Mouse (Mus musculus) kidney, postnatal 0 days (tissue): Measurements from ENCODE around the gene Plod2. TPM values are rescaled to one million over a fixed set of nuclear protein-coding genes. Genes with fewer than 3 reads are reported as not detected.
A peak's percentile ranks its signal among the peaks of the same experiment; 100 is the strongest.

Experiments used
- ATAC-seq: fragments of 200-750 bp; cut with Nextera tagmentation; replicated peaks from 2 replicates; pipeline ENCODE4 v1.8.0; 2017; ENCODE audit warnings: low read depth, moderate number of reproducible peaks, moderate TSS enrichment, moderate library complexity; ENCODE audit not compliant: low FRiP score
- DNase-seq: peaks from one replicate; pipeline ENCODE4 v3.0.0-alpha.2; 2016; ENCODE audit warnings: low spot score
- H3K27ac ChIP-seq: fragments of 300-500 bp; sonication (generic); 2 replicates; pipeline ENCODE4 v1.5.1; 2014; ENCODE audit warnings: mild to moderate bottlenecking
- H3K27me3 ChIP-seq: fragments of 300-500 bp; sonication (generic); 2 replicates; pipeline ENCODE4 v1.6.1; 2014; ENCODE audit warnings: low read length, mixed read lengths; ENCODE audit not compliant: insufficient read depth
- H3K36me3 ChIP-seq: fragments of 300-500 bp; sonication (generic); 2 replicates; pipeline ENCODE4 v1.6.1; 2014; ENCODE audit warnings: low read length, mixed read lengths; ENCODE audit not compliant: insufficient read depth
- H3K4me1 ChIP-seq: fragments of 300-500 bp; sonication (generic); replicated peaks from 2 replicates; pipeline ENCODE4 v1.6.1; 2014; ENCODE audit warnings: antibody characterized with exemption, low read length, mixed read lengths; ENCODE audit not compliant: insufficient read depth
- H3K4me2 ChIP-seq: fragments of 300-500 bp; sonication (generic); 2 replicates; pipeline ENCODE4 v1.6.1; 2014; ENCODE audit warnings: mild to moderate bottlenecking, low read length, moderate library complexity, mixed read lengths
- H3K4me3 ChIP-seq: fragments of 300-500 bp; sonication (generic); replicated peaks from 2 replicates; pipeline ENCODE4 v1.5.1; 2014; ENCODE audit warnings: low read depth, low read length
- H3K9ac ChIP-seq: fragments of 300-500 bp; sonication (generic); 2 replicates; pipeline ENCODE4 v1.6.1; 2014; ENCODE audit warnings: low read depth, low read length
- H3K9me3 ChIP-seq: fragments of 300-500 bp; sonication (generic); replicated peaks from 2 replicates; pipeline ENCODE4 v1.6.1; 2016; ENCODE audit warnings: low read length, inconsistent platforms, mixed read lengths
- CTCF ChIP-seq: IDR thresholded peaks from 2 replicates; pipeline ENCODE4 v1.5.1; 2016; ENCODE audit warnings: antibody characterized with exemption, low read depth, mild to moderate bottlenecking, moderate library complexity
- WGBS: fragments of 180-500 bp; shearing (Covaris S2); extraction: QIAGEN DNeasy Blood & Tissue Kit; methylation state at CpG from one replicate; pipeline ENCODE4 v1.1.7; 2014; 5-methylcytosine and 5-hydroxymethylcytosine counted together
- polyA plus RNA-seq: library from polyadenylated mRNA; unstranded; fragments of >200 nt; fragmentation: Nextera tagmentation; extraction: Ambion mirVana; gene quantifications from 2 replicates; pipeline ENCODE4 v1.2.1, GENCODE M21; 2015

Gene Plod2
- polyA plus RNA-seq, 1 experiment from 2014 or later, result 37.1 TPM

- no peak for ATAC-seq
- WGBS, result 73% methylated on average over 8 of the region's 8 CpGs
- Histone ChIP-seq H3K4me3 (no peak overlapping the region), H3K27ac (no peak overlapping the region), H3K4me2 (no peak overlapping the region), H3K27me3 (no peaks in the 10 kb centered on the region), H3K4me1 (no peaks in the 10 kb centered on the region), H3K9ac (no peak overlapping the region), H3K9me3 (no peaks in the 10 kb centered on the region), H3K36me3 (0 out of 2 replicates have a peak, but pooled peaks cover 4% of the 10 kb centered on the region)
- no peak for TF ChIP-seq CTCF
- DNase-seq, result no peak
Measured at GRCm38 (mm10) chr9:92613206-92613605, 71.2 kb downstream of the Plod2 start.

GRCm38 (mm10) chr9:92616418-92616817 lies 74.4 kb downstream of the Plod2 start:
- no peaks in the 10 kb centered on the region for H3K4me1 ChIP-seq

GRCm38 (mm10) chr9:92617376-92617775 lies 75.4 kb downstream of the Plod2 start:
- H3K27ac ChIP-seq, result no peak overlapping the region
- no peaks in the 10 kb centered on the region for H3K36me3 ChIP-seq
- H3K9ac ChIP-seq, result no peak overlapping the region
- DNase-seq (no peak), ATAC-seq (no peak)
- no peaks in the 10 kb centered on the region for H3K27me3 ChIP-seq
- no peak overlapping the region for H3K4me3 ChIP-seq
- H3K4me2 ChIP-seq, result no peak overlapping the region
- no peaks in the 10 kb centered on the region for H3K9me3 ChIP-seq
- H3K4me1 ChIP-seq, result no peaks in the 10 kb centered on the region
- no peak for TF ChIP-seq CTCF
- WGBS, result 78% methylated on average over 2 of the region's 2 CpGs

More at GRCm38 (mm10) chr9:92616418-92616817, 74.4 kb downstream of the Plod2 start:
- DNase-seq (no peak), ATAC-seq (no peak)
- Histone ChIP-seq H3K4me2 (no peak overlapping the region), H3K4me3 (no peak overlapping the region), H3K9me3 (no peaks in the 10 kb centered on the region), H3K27me3 (no peaks in the 10 kb centered on the region), H3K27ac (no peak overlapping the region), H3K9ac (no peak overlapping the region), H3K36me3 (no peaks in the 10 kb centered on the region)
- WGBS, result 87% methylated on average over 2 of the region's 2 CpGs
- TF ChIP-seq CTCF, result no peak

DNA sequence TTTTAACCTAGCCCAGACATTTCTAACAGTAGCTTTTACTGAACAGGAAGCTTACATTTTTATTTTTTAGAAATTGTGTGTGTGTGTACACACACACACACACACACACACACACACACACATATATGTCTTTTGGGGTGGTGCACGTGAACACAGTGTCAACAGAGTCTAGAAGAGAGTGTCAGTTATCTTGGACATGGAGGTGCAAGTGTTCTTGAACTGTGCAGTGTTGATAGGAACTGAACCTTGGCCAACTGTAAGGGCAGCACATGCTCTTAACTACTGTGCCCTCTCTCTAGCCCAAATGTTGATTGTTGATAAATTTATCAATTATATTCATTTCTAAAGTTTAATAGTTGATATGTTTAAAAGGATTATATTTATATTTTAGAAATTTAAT lies 78.1 kb downstream of the Plod2 start:
- Histone ChIP-seq H3K4me1 (no peaks in the 10 kb centered on the region), H3K9me3 (no peaks in the 10 kb centered on the region), H3K9ac (no peak overlapping the region), H3K36me3 (no peaks in the 10 kb centered on the region), H3K27me3 (no peaks in the 10 kb centered on the region), H3K27ac (no peak overlapping the region), H3K4me2 (no peak overlapping the region), H3K4me3 (no peak overlapping the region)
- WGBS, result 61% methylated on average over 1 of the region's 1 CpGs
- ATAC-seq (no peak), DNase-seq (no peak)
- no peak for TF ChIP-seq CTCF

GRCm38 (mm10) chr9:92621246-92621645 lies 79.2 kb downstream of the Plod2 start:
- no peak overlapping the region for H3K4me3 ChIP-seq
- no peak overlapping the region for H3K9ac ChIP-seq
- H3K36me3 ChIP-seq, result no peaks in the 10 kb centered on the region
- DNase-seq (no peak), ATAC-seq (no peak)
- H3K9me3 ChIP-seq, result no peaks in the 10 kb centered on the region
- no peak for TF ChIP-seq CTCF
- whole genome bisulfite sequencing, result 78% methylated on average over 3 of the region's 3 CpGs
- H3K4me2 ChIP-seq, result no peak overlapping the region
- H3K27ac ChIP-seq, result no peak overlapping the region
- H3K4me1 ChIP-seq, result no peaks in the 10 kb centered on the region
- no peaks in the 10 kb centered on the region for H3K27me3 ChIP-seq

- ATAC-seq (no peak), DNase-seq (no peak)
- no peak overlapping the region for H3K27ac ChIP-seq
- no peak overlapping the region for H3K4me3 ChIP-seq
- 60% methylated on average over 2 of the region's 2 CpGs for WGBS
- no peak overlapping the region for H3K4me2 ChIP-seq
- no peak overlapping the region for H3K9ac ChIP-seq
- no peak for TF ChIP-seq CTCF
- no peaks in the 10 kb centered on the region for H3K4me1 ChIP-seq
- H3K9me3 ChIP-seq, result no peaks in the 10 kb centered on the region
- no peaks in the 10 kb centered on the region for H3K27me3 ChIP-seq
- H3K36me3 ChIP-seq, result no peaks in the 10 kb centered on the region
Measured at GRCm38 (mm10) chr9:92621878-92622282, 79.9 kb downstream of the Plod2 start.

DNA sequence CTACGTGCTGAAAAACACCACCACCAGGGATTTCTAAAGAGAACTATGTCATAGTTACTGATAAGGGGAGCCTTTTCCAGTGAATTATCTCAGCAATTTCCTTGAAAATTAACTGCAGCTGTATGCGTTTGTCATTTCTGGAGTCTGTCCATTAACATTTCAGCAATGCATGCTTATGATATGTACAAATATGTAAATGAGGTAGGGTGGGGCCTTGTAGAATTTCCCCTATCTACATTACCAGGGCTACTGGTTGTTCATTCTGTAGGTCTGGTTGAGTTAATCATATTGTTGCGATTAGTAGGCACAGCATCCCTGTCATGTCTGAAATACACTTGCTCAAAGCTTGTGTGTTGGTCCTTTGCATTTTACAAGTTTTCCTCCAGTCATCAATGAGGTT lies 92.8 kb downstream of the Plod2 start:
- DNase-seq (peak; percentile 19), ATAC-seq (no peak)
- TF ChIP-seq CTCF, result no peak
- Histone ChIP-seq H3K36me3 (no peaks in the 10 kb centered on the region), H3K27me3 (no peaks in the 10 kb centered on the region), H3K4me3 (no peak overlapping the region), H3K4me1 (no peaks in the 10 kb centered on the region), H3K9me3 (no peaks in the 10 kb centered on the region), H3K9ac (no peak overlapping the region), H3K4me2 (no peak overlapping the region), H3K27ac (no peak overlapping the region)
- 78% methylated on average over 3 of the region's 3 CpGs for WGBS
